Mouse (Mus musculus): Measurements from ENCODE around the gene Ogt. TPM values are rescaled to one million over a fixed set of nuclear protein-coding genes. Genes with fewer than 3 reads are reported as not detected.

Ogt gene
- total RNA-seq (2021) = 100 to 1,000 TPM; 211 to 228 TPM

DNA sequence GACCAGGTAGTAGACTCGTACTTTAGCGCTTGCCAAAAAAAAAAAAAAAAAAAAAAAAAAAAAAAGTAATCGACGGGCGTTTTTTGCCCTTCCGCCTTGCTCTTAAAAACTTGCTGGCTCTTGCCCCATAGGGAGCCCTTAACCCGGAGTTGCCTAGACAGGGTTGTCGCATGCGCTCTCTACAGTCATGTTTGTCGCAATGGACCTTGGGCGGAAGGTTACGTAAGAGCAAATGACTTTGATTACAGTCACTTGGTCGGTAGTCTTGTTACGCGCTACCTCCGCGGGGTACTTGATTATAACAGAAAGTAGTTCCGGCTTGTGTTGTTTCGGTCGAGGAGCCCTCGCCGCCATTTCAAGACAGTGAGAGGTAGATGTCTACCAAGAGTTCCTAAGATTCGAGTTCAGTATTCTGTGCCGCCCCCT lies at the start of gene Ogt:
Gene Ogt (plus strand): TSS at position 320 of the 426 bp plus-strand sequence.
- intact Hi-C loops (cut with DNase I) = no loop called here
- DNase-seq = peak; percentile 88

DNA sequence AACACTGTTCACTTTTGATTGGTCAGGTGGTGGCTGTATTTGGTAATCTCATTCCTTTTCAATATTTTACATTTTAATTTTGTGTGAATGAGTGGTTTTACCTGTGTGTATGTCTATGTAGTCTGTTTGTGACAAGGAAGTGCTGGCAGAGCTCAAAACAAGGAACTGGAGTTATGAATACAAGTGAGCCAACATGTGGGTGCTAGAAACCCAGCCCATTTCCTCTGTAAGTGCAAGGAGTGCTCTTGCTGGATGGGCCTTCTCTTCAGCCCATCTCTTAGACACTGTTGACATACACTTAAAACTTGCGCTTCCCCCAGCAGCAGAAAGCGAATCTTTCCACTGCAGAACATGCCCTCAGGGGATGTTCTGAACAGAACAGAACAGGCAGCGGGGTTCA lies 23.7 kb upstream of the Ogt start:
- DNase-seq = no peak
- intact Hi-C loops (cut with DNase I) = no loop called here

DNA sequence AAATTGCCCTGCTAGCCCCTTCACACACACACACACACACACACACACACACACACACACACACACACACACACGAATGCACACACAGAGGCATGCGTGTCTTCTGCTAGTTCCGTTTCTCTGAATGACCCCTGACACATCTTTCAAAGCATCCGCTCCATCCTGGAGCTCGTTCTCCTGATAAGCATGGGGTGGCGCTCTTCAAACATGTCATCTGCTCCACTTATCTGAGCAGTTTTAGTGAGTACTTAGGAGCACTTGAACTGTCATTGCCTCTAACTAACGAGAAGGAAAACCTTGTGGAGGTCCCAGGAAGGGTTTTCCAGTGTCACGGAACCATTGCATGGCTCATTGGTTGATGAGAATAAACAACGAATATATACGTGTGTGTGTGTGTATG lies 22.0 kb upstream of the Ogt start:
- no peak for DNase-seq
- intact Hi-C loops (cut with DNase I) = no loop called here

DNA sequence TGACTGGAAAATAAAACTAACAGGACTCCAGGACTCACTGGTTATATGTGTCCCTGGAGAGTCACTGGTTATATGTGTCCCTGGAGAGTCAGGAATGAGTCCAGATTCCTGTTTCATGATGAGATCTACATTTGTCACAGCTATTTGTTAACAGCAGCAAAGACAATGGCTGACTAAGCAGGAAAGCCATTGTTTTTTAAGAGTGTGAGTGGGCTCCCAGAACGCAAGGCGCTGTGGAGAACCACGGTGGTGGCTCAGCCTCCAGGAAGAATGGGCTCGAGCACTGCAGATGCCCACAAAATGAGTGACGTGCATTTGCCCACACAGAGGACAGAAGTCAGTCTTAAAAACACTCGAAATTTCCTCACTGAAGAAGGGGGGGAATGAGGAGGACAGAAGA lies 19.5 kb upstream of the Ogt start:
- no peak for DNase-seq
- intact Hi-C loops (cut with DNase I) = no loop called here

DNA sequence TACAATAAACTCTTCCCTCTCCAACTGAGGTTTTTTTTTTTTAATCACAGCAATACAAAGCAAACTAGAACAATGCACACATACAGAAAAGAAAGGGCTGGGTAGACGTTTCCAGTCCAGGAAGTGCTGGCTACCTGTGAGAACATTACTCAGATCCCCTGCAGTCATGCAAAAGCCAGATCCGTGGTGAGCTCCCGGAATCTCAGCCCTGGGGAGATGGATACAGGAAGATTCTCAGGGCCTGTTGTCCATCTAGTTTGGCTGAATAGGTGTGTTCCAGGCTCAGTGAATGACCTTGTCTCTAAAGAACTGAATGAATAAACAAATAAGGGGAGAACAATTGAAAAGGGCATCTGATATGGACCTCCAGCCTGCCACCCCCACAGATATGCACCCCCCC lies 17.3 kb upstream of the Ogt start:
- DNase-seq = no peak
- intact Hi-C loops (cut with DNase I) = no loop called here

DNA sequence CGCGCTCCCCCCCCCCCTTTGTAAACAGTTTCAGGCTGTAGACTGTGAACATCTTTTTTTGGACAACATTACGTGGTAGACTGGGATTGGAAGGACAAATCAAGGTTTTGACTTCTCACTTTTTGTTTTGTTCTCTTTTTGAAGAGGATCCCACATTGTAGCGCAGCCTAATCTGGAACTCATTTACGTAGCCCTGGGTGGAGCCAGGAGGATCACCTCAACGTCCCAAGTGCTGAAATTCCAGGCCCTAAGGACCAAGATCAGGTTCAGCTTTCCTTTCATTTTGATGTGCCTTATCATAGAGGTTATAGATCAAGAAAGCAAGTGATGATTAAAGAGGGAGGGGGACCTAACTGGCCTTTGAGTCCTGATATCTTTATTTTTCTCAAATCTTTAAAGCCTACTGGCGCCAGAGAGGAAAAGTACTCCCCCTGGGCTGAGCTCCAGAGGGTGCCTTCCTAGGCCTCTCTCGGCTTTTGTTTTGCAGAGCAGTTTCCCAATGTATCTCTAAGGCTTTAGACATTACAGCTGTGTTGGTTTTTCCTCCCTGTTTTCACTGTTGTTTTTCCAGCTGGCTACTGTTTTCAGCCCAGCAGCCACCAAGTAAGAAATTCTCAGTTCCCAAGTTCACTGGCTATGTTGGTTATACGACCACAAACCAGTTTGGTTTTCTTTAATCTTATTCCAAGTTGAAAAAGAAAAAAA lies 2.9 kb upstream of the Ogt start:
- no peak for DNase-seq

DNA sequence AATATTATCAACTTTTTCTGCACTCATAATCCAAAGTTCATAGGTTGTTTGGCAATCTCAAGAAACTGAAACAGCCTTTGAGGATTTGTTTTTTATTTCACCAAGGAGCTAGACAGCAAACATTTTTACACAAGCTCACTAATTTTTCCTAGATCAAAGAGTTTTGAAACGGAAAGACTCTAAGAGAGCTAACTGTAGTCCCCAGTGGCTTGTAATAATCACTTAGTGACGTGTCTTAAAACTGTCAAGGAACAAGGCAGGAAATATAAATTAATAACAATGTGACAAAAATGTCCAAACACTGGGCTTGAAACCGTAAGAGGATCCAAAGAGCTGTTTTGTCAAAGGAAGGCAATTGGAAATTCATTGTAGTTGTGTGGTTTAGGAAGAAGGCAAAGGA lies 1.0 kb upstream of the Ogt start:
- DNase-seq = no peak
- intact Hi-C loops (cut with DNase I) = no loop called here

More for the DNA sequence above, 2.9 kb upstream of the Ogt start:
- intact Hi-C loops (cut with DNase I) = no loop called here

DNA sequence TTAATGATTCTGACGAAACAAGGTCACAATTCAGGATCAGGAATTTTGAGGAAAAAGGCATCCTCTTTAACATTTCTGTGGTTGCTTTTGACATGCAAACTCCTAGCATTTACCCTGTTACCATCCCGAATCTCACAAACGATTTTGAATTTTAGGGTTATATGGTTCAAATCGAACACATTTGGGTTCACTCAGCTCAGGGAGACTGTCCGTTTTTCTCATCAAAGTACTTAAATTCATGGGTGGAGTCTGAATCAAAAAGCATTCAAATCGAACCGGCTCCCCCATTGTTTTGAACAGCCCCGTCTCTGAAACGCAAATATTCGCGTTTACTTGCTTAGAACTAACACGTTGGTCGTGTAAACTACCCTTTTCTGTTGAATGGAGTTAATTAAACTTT lies 554 bp upstream of the Ogt start:
- no peak for DNase-seq
- intact Hi-C loops (cut with DNase I) = no loop called here

DNA sequence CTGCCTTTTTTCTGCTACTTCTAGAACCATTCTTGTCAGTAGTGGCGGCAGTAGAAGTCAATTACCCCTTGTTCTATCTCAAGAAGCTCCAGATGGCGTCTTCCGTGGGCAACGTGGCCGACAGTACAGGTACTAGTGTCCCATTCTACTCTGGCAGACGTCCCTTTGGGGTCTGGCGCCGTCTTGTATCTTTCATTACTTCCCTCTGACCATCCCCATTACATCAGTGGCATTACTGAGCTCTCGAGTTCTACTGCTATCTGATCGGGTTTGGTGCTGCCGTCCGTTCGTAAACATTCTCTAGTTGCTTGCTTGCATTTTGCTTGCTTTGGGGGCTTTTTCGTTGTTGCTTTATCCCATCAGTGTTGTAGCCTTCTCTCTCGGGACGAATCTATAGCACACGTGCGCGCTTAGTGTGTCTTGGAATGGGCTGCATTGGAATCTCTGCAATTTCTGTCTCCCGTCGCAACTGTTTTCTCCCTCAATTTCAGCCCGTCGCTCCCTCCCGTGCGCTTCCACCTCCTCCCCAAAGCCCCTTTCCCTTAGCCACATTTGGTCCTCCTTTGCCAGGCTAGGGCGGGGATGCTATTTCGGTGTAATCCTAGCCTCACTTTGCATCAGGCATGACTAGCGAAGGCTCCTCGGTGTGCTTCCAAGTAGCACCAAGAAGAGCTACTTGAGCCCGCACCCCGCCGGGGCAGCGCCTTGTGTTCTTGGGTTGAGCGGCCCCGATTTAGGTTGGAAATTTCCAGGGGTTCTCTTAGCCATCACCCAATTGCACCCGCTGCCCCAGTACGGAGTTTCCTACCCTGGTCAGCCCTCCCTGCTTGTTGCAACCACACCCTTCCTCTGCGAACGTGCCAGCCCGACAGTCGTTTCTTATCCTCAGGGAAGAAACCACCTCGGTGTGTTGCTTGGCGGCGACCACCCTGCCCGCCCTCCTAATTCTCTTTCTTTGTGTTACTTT lies 617 bp downstream of the Ogt start:
- DNase-seq = peak; percentile 49
- intact Hi-C loops (cut with DNase I) = no loop called here

DNA sequence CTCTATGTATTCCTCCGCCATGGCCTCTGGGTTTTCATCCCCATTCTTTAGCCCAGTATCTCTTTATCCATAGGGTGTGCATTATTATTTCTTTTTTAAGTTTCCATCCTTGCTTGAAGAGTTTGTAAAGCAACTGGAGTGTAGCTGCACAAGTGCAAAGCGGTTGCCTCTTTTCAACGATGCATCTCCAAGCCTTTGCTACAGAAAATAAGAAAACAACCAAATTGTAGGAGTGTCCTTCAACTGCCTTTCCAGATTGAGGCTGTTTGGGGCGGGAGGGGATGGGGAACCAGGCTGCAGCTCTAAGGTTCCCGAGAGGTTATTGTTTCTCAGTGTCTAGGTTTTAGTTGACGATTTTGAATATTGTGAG lies 1.3 kb downstream of the Ogt start:
- no peak for DNase-seq
- intact Hi-C loops (cut with DNase I) = no loop called here

DNA sequence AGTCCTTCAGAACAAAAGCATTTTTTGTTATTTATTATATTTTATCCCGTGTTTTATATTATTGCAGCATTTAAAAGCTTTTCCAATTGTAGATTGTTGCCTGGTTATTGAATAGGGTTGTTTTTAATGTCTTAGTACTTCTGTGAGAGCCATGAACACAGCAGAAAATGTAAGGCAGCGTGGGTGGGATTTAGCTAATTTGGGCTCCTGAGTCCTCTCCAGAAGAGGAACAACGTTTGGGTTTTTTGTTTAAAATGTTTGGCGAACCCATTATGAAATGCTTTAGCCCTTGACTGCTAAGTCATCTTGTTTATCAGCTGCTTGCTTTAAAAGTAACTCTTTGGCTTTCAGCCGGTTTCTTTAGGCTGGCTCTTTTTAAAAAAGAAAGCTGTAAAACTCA lies 2.2 kb downstream of the Ogt start:
- DNase-seq = no peak

DNA sequence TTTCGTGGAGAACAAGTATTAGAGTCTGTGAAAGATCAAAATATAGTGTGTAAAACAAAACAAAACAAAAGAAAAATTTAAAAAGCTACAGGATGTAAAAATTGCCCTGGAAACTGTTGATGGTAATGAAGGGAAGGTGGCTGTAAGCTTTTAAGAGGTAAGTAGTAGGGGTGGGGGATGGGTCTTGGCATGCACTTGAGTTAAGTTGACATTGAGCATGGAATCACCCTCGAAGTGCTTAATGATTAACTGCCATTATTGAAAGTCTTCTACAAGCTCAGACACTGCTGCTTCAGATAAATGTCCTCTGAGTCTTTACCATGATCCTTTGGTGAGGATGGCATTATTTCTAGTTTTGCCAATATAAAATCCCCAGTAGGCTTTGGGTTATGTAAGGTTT lies 5.4 kb downstream of the Ogt start:
- no peak for DNase-seq
- intact Hi-C loops (cut with DNase I) = no loop called here

More for the DNA sequence above, 2.2 kb downstream of the Ogt start:
- intact Hi-C loops (cut with DNase I) = no loop called here

DNA sequence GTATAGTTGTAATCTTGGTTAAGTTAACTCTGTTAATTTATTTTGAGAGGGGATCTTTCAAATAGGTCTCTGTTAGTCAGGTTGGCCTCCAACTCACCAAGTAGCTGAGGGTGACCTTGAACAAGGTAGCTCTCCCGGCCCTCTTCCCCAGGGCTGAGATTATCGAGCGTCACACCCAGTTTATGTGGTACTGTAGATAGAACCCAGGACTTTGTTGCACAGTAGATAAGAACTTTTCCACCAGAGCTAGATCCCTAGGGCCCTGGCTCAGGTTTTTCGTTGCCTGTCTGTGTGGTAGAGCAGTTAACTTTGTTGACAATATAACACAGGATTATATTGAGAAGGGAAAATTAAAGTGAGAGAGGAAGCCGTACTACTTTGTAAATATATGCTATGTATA lies 6.8 kb downstream of the Ogt start:
- DNase-seq = no peak
- intact Hi-C loops (cut with DNase I) = no loop called here

DNA sequence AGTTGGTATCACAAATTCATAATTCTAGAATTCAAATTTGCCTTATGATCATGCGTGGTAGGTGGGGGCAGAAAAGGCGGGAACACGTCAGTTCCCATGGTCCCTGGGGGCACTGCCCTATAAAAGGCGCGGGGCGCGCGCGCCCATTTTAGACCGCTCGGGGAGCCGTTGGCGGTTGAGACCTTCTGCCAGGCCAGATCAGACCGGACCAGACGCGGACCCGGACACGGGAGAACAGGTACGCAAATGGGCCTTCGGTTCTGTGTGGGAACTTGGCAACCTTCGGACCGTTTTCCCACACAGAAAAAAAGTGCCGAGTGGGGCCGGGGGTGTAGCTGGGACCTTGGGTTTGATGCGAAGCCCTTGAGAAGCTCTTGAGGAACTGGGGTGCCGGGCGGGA lies 55.8 kb downstream of the Ogt start:
- intact Hi-C loops (cut with DNase I) = no loop called here
- DNase-seq = no peak

DNA sequence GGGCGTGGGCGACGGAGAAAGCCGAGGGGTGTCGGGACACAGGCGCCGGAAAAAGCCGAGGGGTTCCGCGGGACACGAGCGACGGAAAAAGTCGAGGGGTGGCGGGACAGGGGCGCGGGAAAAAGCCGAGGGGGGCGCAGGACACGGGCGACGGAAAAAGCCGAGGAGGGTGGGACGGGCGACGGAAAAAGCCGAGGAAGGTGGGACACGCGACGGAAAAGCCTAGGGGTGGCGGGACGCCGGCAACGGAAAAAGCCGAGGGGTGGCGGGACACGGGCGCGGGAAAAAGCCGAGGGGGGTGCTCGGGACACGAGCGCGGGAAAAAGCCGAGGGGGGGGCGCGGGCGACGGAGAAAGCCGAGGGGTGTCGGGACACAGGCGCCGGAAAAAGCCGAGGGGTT lies 57.7 kb downstream of the Ogt start:
- DNase-seq = no peak
- intact Hi-C loops (cut with DNase I) = no loop called here

DNA sequence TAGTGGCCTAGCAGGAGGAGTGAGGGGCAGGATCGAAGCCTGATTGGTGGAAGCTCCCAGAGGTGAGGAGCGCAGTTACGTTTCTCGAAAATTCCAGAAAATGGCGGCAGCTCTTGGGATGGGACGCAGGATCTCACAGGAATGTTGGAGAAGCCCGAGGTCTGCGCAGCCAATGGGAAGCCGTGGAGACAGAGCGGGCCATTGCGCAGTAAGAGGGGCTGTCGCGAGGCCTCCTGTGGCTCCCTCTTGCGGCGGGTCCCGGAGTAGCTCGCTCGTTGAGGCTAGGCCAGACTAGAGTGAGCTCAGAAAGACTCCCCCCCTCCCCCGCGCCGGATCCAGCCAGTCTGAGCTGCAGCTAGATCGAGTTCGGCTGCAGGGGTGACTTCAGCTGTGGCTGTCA lies 58.4 kb downstream of the Ogt start:
- intact Hi-C loops (cut with DNase I) = no loop called here
- DNase-seq = no peak

DNA sequence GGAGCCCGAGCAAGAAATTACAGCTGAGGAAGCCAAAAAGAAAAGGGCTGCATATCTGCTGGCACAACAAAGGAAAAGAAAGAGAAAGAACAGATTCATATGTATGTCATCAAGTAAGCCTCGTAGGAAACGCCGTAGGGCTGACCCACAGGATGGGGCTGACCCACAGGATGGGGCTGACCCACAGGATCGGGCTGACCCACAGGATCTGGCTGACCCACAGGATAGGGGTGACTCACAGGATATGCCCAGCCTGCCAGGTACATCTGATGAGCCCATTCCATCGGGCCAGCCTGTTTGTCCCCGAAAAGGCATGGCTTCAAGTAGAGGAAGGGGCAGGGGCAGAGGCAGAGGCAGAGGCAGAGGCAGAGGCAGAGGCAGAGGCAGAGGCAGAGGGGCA lies 65.3 kb downstream of the Ogt start:
- no peak for DNase-seq
- intact Hi-C loops (cut with DNase I) = loop anchor here (10.0 kb wide), 1 partner anchor 60 kb away; no protein-coding TSS in a partner anchor

DNA sequence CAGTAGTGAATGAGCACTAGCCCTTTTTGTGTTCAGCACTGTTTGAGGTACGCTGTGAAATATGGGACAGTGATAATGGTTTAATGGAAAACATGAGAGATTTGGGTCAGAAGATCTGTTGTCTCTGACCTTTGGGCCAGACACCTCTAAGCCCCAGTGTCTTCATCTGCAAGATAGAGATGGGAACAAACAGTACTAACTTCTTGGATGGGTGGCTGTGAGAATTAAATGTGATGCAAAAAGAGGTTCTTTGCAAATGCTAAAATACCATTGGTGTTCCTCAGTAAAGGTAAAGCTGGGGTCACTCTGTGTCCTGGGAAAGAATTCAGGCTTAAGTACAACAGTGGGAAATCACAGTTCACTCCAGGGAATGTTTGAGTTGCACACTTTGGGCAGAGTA lies 80.5 kb downstream of the Ogt start:
- DNase-seq = no peak
- intact Hi-C loops (cut with DNase I) = no loop called here

DNA sequence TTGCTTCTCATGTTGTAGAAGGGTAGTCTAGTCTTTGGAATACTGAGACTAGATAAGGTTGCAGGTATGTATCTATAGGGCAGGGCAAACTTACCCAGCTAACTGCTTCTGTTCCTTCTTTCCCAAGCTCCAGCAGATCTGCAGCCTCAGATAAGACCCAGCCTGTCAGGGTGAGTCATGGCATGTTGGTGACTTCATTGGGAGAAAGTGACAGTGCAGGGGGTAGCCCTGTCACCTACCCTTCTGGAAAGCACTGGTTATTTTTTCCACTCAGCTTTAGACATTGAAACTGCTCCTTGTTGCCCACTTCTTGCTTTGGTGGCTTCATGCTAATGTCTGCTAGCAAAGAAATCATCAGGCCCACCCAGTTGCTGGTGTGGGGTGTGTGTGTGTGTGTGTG lies 90.2 kb downstream of the Ogt start:
- no peak for DNase-seq
- intact Hi-C loops (cut with DNase I) = no loop called here

DNA sequence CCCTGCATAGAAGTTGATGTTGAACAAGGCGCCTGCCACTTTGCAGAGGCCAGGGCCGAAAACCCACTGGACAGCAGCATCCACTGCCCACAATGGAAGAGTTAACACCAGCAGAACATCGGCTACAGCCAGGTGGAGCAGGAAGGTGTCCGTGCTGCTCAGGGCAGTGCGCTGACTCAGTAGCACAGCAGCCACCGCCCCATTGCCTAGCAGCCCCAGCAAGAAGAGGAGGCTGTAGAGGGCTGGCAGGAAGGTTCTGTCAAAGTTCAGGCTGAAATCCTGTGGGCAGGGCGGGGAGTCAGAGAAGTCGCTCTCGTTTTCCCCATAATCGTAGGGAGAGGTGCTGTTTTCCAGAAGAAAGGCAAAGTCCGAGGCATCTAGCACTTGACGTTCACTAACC lies 92.8 kb downstream of the Ogt start:
- no peak for DNase-seq
- intact Hi-C loops (cut with DNase I) = no loop called here

DNA sequence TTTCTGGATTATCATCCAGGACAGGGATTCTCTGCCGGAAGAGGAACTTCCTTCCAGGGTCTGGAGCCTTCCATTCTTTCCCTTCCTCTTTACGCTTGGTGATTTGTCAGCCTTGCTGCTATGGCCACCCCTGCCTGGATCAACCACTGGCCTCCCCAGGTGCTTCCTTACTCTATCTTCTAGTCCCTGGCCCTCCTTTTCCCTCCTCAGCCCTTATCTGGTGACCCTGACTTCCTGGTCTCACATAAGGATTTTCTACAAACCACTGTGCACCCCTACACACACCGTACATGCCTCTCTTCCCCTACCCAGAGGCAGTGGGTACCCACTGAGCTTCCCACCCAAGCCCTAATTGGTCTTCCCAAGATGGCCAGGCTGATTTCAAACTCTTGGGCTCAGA lies 93.4 kb downstream of the Ogt start:
- intact Hi-C loops (cut with DNase I) = no loop called here

DNA sequence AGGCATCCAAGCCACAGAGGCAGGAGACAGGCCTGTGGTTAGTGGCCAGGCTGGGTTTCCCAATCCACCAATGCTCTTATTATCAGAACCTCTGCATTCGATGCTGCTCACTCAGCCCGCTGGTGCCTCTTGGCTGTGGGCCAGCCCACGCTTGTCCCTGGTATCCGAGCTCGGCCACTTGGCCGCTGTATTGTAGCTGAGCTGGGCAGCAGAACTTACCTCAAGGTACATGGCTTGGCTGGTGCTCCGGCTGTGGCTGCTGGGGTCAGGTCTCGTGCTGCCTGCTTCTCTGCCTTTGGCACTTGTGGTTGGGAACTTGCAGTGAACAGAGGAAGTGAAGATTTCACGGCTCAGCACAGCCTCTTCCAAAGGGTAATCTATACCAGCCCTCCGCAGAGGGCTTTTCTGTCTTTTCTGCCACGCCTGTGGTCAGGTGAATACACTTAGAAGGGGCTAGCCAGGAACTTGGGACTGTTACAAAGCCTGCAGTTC lies 94.0 kb downstream of the Ogt start, which contains the start of gene Cxcr3:
Gene Cxcr3 (minus strand): TSS at position 442 of the 492 bp plus-strand sequence.
- peak; percentile 36 for DNase-seq
- intact Hi-C loops (cut with DNase I) = no loop called here

More for the DNA sequence above, 93.4 kb downstream of the Ogt start:
- no peak for DNase-seq
